Mouse (Mus musculus): ENCODE measurements around the gene Nr2e1.

Nr2e1 gene

GRCm38 (mm10) chr10:42583157-42583872, at the start of gene Nr2e1, which contains the start of gene Ostm1:
TSS of gene Nr2e1 (minus strand) at chr10:42583632.
TSS of gene Ostm1 (plus strand) at chr10:42583822.
- DNase-seq (ENCODE audit: low read depth) = no peak

- no peak for DNase-seq (ENCODE audit: low read depth)
Measured at GRCm38 (mm10) chr10:42632453-42633360, 49.3 kb upstream of the Nr2e1 start.

- DNase-seq (ENCODE audit: low read depth) = no peak
Measured at GRCm38 (mm10) chr10:42631754-42632452, 48.5 kb upstream of the Nr2e1 start.

GRCm38 (mm10) chr10:42630596-42631355, 47.3 kb upstream of the Nr2e1 start:
- no peak for DNase-seq (ENCODE audit: low read depth)

GRCm38 (mm10) chr10:42625907-42626306, 42.5 kb upstream of the Nr2e1 start:
- DNase-seq (ENCODE audit: low read depth) = no peak

GRCm38 (mm10) chr10:42618291-42618690, 34.9 kb upstream of the Nr2e1 start:
- DNase-seq (ENCODE audit: low read depth) = no peak

GRCm38 (mm10) chr10:42614766-42615165, 31.3 kb upstream of the Nr2e1 start:
- no peak for DNase-seq (ENCODE audit: low read depth)

- DNase-seq (ENCODE audit: low read depth) = no peak
Measured at GRCm38 (mm10) chr10:42613639-42614381, 30.4 kb upstream of the Nr2e1 start.

- no peak for DNase-seq (ENCODE audit: low read depth)
Measured at GRCm38 (mm10) chr10:42613075-42613474, 29.6 kb upstream of the Nr2e1 start.

- DNase-seq (ENCODE audit: low read depth) = no peak
Measured at GRCm38 (mm10) chr10:42606757-42607156, 23.3 kb upstream of the Nr2e1 start.

GRCm38 (mm10) chr10:42604874-42605273, 21.4 kb upstream of the Nr2e1 start:
- no peak for DNase-seq (ENCODE audit: low read depth)

- no peak for DNase-seq (ENCODE audit: low read depth)
Measured at GRCm38 (mm10) chr10:42601556-42601955, 18.1 kb upstream of the Nr2e1 start.

GRCm38 (mm10) chr10:42598615-42599014, 15.2 kb upstream of the Nr2e1 start:
- no peak for DNase-seq (ENCODE audit: low read depth)

GRCm38 (mm10) chr10:42593201-42593600, 9.8 kb upstream of the Nr2e1 start:
- no peak for DNase-seq (ENCODE audit: low read depth)

GRCm38 (mm10) chr10:42591993-42592686, 8.7 kb upstream of the Nr2e1 start:
- DNase-seq (ENCODE audit: low read depth) = no peak

- DNase-seq (ENCODE audit: low read depth) = no peak
Measured at GRCm38 (mm10) chr10:42591185-42591992, 8.0 kb upstream of the Nr2e1 start.

- DNase-seq (ENCODE audit: low read depth) = no peak
Measured at GRCm38 (mm10) chr10:42590261-42591184, 7.1 kb upstream of the Nr2e1 start.

GRCm38 (mm10) chr10:42589505-42589904, 6.1 kb upstream of the Nr2e1 start:
- DNase-seq (ENCODE audit: low read depth) = no peak

Measured in c-Kit-positive CD71-negative TER-119-negative erythroid progenitor cells, embryonic 14.5 days (primary cell).